Mouse (Mus musculus): Measurements from ENCODE around the gene Xpnpep1. TPM values are rescaled to one million over a fixed set of nuclear protein-coding genes. Genes with fewer than 3 reads are reported as not detected.
A peak's percentile ranks its signal among the peaks of the same experiment; 100 is the strongest.

The Xpnpep1 gene
- polyA plus RNA-seq, 1 experiment from 2014 or later, result 146 TPM

DNA sequence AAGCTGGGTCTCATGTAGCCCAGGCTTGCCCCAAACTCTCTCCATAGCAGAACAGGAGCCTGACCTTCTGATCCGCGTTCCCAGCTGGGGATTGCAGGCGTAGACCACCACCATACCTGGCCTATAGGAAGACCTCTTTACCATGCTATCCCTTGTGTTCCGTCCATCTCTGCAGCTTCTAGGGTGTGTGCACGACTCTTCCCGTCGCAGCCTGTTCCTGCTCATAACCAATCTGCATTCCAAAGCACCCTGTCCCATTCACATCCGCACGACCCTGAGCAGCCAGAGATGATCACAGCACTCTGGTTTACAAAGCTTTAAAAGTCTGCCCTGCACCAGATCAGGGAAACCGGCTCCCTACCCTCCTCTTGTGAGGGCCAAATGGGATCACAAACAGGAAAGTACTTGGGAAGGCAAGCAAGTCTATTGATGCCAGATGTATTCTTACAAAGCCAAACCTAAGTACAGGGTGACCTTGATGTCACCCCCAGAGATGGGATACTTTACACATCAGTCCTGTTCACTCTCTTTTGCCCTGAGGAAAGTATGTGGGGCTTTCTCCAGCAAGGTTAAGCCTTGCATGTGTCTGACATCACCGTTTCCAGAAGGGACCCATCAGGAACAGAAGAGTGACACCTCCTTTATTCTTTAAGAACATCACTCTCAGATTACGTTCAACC lies 24.4 kb upstream of the Xpnpep1 start:
- Histone ChIP-seq H3K36me3 (no peaks in the 10 kb centered on the region), H3K4me2 (no peak overlapping the region), H3K9ac (no peak overlapping the region), H3K27ac (peak overlapping the region; percentile 49; the same call in 1 of the 2 replicates), H3K4me3 (no peak overlapping the region), H3K4me1 (peaks cover 22% of the 10 kb centered on the region), H3K27me3 (no peaks in the 10 kb centered on the region), H3K9me3 (no peaks in the 10 kb centered on the region)
- WGBS, result 29% methylated on average over 12 of the region's 12 CpGs
- no peak for ATAC-seq (ENCODE audit: insufficient number of reproducible peaks, insufficient read depth, low FRiP score, low TSS enrichment, low read depth)

DNA sequence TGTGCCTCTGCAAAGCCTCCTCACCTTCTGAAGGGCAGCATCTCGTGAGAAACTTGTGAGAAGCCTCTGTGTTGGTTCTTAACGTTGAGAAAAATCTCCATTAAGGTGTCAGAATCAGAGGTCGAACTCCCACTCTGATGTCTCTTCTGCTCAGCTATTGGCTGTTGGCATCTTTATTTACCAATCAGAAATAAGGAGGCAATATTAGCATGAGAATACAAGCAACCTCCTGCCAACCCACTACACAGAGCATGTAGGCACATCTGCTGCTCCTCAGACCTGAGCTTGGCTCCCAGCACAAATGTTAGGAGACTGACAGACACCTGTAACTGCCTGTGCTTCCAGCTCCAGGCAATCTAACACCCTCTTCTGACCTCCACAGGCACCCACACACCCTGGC lies 22.0 kb upstream of the Xpnpep1 start:
- WGBS, result 56% methylated on average over 3 of the region's 3 CpGs
- H3K9ac ChIP-seq, result no peak overlapping the region
- H3K36me3 ChIP-seq, result no peaks in the 10 kb centered on the region
- no peak for ATAC-seq (ENCODE audit: insufficient number of reproducible peaks, insufficient read depth, low FRiP score, low TSS enrichment, low read depth)
- H3K4me1 ChIP-seq, result peaks cover 39% of the 10 kb centered on the region
- no peaks in the 10 kb centered on the region for H3K27me3 ChIP-seq
- no peak overlapping the region for H3K4me2 ChIP-seq
- no peaks in the 10 kb centered on the region for H3K9me3 ChIP-seq
- no peak overlapping the region for H3K27ac ChIP-seq
- H3K4me3 ChIP-seq, result no peak overlapping the region

DNA sequence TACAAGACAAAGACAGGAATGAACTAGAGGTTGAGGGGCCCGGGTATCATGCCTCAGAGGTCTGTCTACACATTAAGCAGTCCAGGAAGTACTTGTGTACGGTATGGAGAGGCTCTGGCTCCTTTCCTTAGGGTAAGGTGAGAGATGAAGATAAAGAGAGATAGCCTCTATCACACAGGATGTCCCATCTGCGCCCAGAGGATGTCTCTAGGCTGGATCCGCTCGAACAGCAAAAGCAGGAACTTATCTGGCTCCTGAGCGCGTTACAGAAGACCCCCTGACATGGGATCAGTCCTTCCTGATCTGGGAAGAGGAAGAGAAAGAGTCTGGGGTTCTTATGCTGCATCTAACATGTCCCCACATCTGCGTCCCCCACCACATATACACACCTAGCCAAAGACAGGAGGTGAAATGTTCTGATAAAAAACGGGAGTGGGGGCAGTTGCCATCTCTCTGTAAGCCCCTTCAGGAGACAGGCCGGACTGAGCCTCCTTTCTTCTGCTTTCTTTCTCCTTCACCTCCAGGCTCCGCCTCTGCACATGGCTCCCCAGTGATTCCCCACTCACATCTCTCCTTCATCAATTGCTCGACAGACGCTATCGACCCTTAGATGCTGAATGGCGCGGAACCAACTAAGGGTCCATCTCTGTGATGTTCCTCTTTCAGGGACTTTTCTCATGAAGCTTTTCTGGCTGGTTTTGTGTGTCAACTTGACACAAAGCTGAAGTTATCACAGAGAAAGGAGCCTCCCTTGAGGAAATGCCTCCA lies 19.5 kb upstream of the Xpnpep1 start:
- Histone ChIP-seq H3K4me3 (no peak overlapping the region), H3K27ac (no peak overlapping the region)

DNA sequence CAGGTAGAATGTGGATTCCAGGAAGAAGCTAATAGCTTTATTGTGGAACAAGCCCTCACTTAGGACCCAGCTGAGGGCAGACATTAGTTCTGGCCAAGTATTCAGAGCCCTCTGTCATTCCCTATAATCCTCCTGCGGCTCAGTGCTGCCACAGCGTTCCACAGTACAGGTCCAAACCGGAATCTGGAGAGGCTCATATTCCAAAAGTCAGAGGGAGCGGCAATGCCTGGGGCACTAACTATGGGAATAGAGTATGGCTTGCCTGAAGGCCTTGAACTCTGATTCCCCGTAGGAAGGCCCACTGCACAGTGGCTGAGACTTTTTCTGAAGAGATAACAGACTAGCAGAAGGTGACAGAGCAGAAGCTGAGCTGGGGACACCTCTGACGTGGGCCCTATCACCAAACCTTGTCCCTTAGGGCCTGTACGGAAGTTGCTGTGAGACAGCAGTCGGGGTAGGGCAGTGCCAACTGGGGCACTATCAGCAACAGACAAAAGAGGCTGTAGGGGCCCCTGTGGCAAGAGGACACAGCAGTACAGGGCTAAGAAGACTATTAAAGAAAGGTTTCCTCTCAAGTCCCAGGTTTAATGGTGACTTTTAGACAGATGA lies 18.8 kb upstream of the Xpnpep1 start:
- 0 out of 2 replicates have a peak overlapping the region, but pooled peaks have one; percentile 2 for H3K4me2 ChIP-seq
- no peak overlapping the region for H3K4me3 ChIP-seq
- peak; percentile 83 for ATAC-seq (ENCODE audit: insufficient number of reproducible peaks, insufficient read depth, low FRiP score, low TSS enrichment, low read depth)
- 46% methylated on average over 8 of the region's 8 CpGs for WGBS
- no peak overlapping the region for H3K9ac ChIP-seq
- peak overlapping the region; percentile 75 for H3K27ac ChIP-seq
- no peaks in the 10 kb centered on the region for H3K36me3 ChIP-seq
- no peaks in the 10 kb centered on the region for H3K9me3 ChIP-seq
- H3K27me3 ChIP-seq, result no peaks in the 10 kb centered on the region
- H3K4me1 ChIP-seq, result peaks cover 20% of the 10 kb centered on the region

More for the DNA sequence above, 19.5 kb upstream of the Xpnpep1 start:
- ATAC-seq (ENCODE audit: insufficient number of reproducible peaks, insufficient read depth, low FRiP score, low TSS enrichment, low read depth), result no peak
- Histone ChIP-seq H3K27me3 (no peaks in the 10 kb centered on the region), H3K4me1 (peaks cover 27% of the 10 kb centered on the region), H3K36me3 (no peaks in the 10 kb centered on the region), H3K4me2 (no peak overlapping the region), H3K9ac (no peak overlapping the region), H3K9me3 (no peaks in the 10 kb centered on the region)
- WGBS, result 80% methylated on average over 16 of the region's 16 CpGs

DNA sequence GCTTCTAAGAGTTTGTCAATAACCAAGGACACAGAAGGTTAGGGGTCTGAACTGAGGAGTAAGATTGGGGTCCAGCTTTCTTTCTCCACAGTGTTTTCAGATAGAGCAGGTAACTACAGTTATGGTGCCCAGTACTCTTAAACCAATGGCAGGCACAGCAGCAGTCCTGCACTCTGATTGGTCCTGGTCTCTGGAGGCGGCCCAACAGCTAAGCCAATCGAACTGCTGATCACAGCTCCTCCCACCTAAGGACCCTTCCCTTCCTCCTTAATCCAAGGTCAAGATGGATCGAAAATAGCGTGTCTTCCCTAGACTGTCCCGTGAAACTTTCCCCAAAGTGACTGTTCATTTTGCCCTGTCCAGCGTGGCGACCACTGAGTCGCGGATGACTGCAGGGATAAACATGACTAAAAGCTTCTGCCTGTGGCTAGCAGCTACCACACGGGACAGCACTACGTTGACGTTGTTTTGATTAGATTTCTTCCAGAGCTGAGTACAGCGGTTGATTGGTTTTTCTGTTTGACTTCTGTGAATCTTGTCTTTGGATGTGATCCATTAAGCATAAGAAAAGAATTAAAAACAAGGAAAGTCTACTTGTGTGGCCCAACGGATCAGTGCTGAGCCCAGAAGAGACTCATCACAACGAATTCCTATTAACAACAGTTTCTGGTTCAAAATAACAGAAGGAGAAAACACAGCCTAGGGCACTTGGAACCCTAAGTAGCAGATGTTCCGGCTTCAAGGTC lies 18.1 kb upstream of the Xpnpep1 start:
- Histone ChIP-seq H3K4me1 (peaks cover 19% of the 10 kb centered on the region), H3K4me2 (no peak overlapping the region), H3K9me3 (no peaks in the 10 kb centered on the region), H3K27ac (peak overlapping the region; percentile 75), H3K4me3 (no peak overlapping the region), H3K36me3 (no peaks in the 10 kb centered on the region), H3K27me3 (no peaks in the 10 kb centered on the region), H3K9ac (no peak overlapping the region)
- ATAC-seq (ENCODE audit: insufficient number of reproducible peaks, insufficient read depth, low FRiP score, low TSS enrichment, low read depth), result 0 out of 2 replicates have a peak, but pooled peaks have one; percentile 33
- WGBS, result 57% methylated on average over 16 of the region's 16 CpGs

DNA sequence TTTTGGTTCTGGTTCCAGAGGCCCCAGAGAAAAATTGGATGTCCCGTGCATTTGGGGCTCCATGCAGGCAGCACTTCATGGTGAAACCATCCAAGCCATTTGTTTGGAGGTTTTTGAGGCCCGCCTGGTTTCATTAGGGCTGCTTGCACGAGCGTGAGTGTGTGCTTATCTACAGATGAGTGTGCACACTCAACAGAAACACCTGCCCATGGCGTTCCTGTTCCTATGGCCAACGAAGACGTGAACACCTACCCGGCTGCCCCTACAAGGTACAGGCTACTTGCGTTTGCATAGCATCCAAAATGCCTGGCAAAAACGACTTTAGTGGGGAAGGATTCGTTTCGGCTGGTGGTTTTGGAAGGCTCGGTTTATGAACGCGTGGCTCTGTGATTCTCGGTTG lies 13.3 kb upstream of the Xpnpep1 start:
- H3K36me3 ChIP-seq, result no peaks in the 10 kb centered on the region
- ATAC-seq (ENCODE audit: insufficient number of reproducible peaks, insufficient read depth, low FRiP score, low TSS enrichment, low read depth), result no peak
- no peaks in the 10 kb centered on the region for H3K27me3 ChIP-seq
- H3K27ac ChIP-seq, result no peak overlapping the region
- H3K9me3 ChIP-seq, result no peaks in the 10 kb centered on the region; the same call in none of the 2 replicates
- H3K4me2 ChIP-seq, result no peak overlapping the region
- H3K4me3 ChIP-seq, result no peak overlapping the region
- WGBS, result 92% methylated on average over 16 of the region's 16 CpGs
- no peak overlapping the region for H3K9ac ChIP-seq
- peaks cover 25% of the 10 kb centered on the region for H3K4me1 ChIP-seq

DNA sequence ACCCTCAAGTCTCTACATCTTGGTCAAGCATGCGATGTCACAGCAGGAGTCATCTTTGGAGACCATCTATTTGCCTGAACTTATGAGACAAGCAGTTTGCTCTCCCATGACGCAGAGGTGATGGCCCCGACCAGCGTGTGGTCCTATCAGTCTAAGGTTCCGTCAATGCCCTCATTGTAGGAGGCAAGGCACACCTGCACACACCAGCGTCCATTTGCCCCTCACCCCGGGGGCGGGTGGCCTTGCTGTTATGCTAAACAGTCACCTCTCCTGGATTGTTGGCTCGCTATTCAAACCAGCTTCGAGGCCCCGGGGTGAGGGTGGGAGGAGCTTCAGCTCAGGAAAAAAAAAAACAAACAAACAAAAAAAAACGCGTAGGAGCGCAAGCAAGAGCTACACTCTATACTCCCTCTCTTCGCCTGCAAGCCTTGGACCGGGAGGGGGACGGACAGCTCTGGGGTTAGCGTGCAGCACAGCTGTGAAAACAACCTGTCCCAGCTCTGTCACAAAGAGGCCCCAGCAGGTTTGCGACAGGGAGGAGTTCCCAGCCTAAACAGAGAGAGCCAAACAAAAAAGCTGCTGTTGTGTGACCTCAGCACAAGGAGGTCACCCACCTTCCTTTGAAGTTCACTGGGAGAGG lies 12.1 kb upstream of the Xpnpep1 start:
- peaks cover 25% of the 10 kb centered on the region for H3K4me1 ChIP-seq
- H3K36me3 ChIP-seq, result no peaks in the 10 kb centered on the region
- H3K27ac ChIP-seq, result no peak overlapping the region
- no peak overlapping the region for H3K4me3 ChIP-seq
- H3K9ac ChIP-seq, result no peak overlapping the region
- H3K27me3 ChIP-seq, result no peaks in the 10 kb centered on the region
- ATAC-seq (ENCODE audit: insufficient number of reproducible peaks, insufficient read depth, low FRiP score, low TSS enrichment, low read depth), result no peak
- H3K9me3 ChIP-seq, result no peaks in the 10 kb centered on the region; the same call in none of the 2 replicates
- peak overlapping the region; percentile 39 for H3K4me2 ChIP-seq
- WGBS, result 21% methylated on average over 19 of the region's 19 CpGs

DNA sequence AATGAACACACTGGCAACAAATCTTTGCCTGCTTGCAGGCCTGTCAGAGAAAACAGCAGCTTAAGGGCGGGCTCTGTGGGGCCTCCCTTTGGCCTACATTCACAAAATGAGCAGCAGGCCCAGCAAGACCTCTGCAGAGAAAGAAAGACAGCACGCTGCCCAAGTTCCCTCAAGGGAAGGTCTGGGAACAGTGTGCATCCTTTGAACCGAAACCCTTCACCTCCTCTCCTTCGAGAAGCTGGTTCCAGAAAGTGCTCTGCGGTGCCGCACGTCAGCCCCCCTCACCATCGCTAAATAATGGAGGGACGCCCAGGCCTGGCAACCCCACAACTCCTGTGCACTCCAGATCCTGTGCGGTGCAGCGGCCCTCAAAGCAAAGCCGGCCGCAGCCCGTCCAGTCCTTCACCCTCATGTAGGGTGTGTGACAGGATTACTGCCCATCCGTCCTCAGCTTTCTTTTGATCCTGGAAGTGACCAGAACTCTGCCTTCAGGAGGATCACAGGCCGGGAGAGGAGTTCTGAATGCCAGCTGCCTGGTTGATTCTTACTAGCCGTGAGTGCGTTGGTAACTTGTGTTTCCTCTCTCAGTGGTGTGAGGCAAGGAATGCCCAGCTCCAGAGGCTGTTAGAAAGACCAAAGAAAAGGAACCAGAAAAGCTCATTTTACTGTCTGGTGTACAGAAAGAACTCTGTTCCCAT lies 11.4 kb upstream of the Xpnpep1 start:
- no peak overlapping the region for H3K9ac ChIP-seq
- H3K4me1 ChIP-seq, result peaks cover 29% of the 10 kb centered on the region
- no peak overlapping the region for H3K4me3 ChIP-seq
- no peaks in the 10 kb centered on the region for H3K27me3 ChIP-seq
- H3K4me2 ChIP-seq, result no peak overlapping the region
- peaks cover 2% of the 10 kb centered on the region for H3K9me3 ChIP-seq
- no peak for ATAC-seq (ENCODE audit: insufficient number of reproducible peaks, insufficient read depth, low FRiP score, low TSS enrichment, low read depth)
- H3K36me3 ChIP-seq, result no peaks in the 10 kb centered on the region
- no peak overlapping the region for H3K27ac ChIP-seq
- WGBS, result 71% methylated on average over 18 of the region's 18 CpGs

DNA sequence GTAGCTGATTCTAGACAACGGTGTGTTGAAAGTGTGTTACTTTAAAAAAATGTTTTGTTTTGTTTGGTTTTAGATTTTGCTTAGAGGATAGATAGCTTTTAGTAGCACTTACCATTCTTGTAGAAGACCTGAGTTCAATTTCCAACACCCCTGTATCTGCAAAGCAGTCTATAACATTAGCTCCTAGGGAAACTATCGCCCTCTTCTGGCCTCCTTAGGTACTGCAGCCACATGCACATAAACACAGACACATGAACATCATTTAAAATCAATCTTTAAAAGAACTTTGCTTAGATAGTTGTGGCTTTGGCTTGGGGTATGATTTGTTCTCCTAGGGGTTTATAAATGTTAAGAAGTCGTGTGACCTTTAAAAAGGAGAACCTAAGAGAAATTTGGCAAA lies 10.1 kb upstream of the Xpnpep1 start:
- Histone ChIP-seq H3K9me3 (peaks cover 3% of the 10 kb centered on the region), H3K9ac (no peak overlapping the region), H3K27ac (no peak overlapping the region), H3K4me1 (peaks cover 29% of the 10 kb centered on the region), H3K36me3 (no peaks in the 10 kb centered on the region), H3K27me3 (no peaks in the 10 kb centered on the region), H3K4me3 (no peak overlapping the region), H3K4me2 (no peak overlapping the region)
- no peak for ATAC-seq (ENCODE audit: insufficient number of reproducible peaks, insufficient read depth, low FRiP score, low TSS enrichment, low read depth)
- WGBS, result 72% methylated on average over 3 of the region's 3 CpGs

DNA sequence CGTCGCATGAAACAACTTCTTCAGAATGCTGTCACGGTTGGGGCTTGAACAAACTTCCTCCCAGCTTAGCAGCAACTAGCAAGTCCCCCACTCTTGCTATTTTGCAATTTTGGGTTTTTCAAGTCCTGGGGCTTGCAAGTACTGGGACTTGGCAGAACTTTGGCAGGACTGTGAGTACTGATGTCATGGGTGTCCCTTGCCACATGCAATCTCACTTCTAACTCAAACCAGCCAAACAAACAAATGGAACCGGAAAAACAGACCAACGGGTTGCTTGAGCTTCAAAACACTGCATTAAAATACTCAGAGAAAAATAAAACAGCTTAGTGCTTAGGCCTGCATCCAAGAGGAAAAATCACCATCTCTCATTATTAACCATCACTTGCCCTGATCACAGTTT lies 7.2 kb upstream of the Xpnpep1 start:
- Histone ChIP-seq H3K4me2 (no peak overlapping the region), H3K4me3 (no peak overlapping the region), H3K4me1 (peaks cover 30% of the 10 kb centered on the region), H3K9me3 (peaks cover 3% of the 10 kb centered on the region), H3K27me3 (no peaks in the 10 kb centered on the region), H3K27ac (no peak overlapping the region; the same call in 1 of the 2 replicates), H3K36me3 (no peaks in the 10 kb centered on the region), H3K9ac (no peak overlapping the region)
- ATAC-seq (ENCODE audit: insufficient number of reproducible peaks, insufficient read depth, low FRiP score, low TSS enrichment, low read depth), result no peak
- 38% methylated on average over 5 of the region's 5 CpGs for WGBS

All from embryonic facial prominence, embryonic 13.5 days (tissue).